Mouse (Mus musculus) left cerebral cortex, adult 8-10 months (tissue): ENCODE results near the gene Aip. TPM values are rescaled to one million over a fixed set of nuclear protein-coding genes. Genes with fewer than 3 reads are reported as not detected.
A peak's percentile ranks its signal among the peaks of the same experiment; 100 is the strongest.

Experiments
- DNase-seq, 2 experiments: peaks; one replicate each; pipeline ENCODE4 v3.0.0; 2022; ENCODE audit warnings: low spot score in 2 of 2
- total RNA-seq, 4 experiments: library from RNA; stranded (reverse); gene quantifications; 2 replicates each; pipeline ENCODE4 v1.2.4; 2022

The Aip gene
- 100 to 1,000 TPM; 120 to 143 (median 134) TPM for total RNA-seq

DNA sequence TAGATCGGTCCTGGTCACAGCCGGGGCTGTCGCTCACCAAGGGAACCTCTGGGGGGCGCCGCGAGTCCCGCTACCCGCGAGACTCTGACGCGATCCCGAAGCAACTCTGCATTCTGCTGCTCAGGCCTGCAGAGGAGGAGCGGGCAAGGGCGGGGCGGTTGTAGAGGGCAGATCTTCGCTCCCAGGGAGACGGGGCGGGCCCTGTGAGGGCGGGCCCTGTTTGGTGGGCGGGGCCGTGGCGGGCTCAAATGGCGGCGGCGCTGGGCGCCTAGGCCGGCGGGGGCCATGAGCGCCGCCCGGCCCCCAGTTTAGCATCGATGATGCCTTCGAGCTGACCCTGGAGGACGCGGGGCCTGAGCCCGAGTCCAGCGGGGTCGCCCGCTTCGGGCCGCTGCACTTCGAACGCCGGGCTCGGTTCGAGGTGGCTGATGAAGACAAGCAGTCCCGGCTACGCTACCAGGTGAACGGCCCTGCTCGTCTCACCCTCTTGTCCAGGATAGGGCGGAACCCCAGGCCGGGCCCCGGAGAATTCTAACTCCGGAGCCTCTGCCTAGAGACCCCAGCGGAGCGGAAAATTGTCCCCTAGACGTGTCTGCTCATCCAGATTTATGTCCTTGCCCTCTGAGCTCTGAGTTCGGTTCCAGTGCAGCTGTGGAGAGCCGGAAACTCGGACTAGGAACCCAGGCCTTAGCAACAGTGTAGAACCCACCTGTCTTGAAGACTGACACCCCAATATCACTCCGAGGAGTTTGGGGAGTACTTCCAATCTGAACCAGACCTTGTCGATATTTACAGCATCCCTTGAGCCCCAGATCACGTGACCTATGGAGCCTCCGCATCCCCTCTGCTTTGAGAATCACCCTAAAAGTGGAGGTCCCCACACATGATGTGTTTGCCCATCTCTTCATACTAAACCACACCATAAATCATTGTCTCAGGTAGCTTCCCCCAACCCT lies at the start of gene Aip:
TSS of gene Aip (minus strand) at position 118 of the 956 bp plus-strand sequence.
- DNase-seq: peak; percentile 83 to 98

DNA sequence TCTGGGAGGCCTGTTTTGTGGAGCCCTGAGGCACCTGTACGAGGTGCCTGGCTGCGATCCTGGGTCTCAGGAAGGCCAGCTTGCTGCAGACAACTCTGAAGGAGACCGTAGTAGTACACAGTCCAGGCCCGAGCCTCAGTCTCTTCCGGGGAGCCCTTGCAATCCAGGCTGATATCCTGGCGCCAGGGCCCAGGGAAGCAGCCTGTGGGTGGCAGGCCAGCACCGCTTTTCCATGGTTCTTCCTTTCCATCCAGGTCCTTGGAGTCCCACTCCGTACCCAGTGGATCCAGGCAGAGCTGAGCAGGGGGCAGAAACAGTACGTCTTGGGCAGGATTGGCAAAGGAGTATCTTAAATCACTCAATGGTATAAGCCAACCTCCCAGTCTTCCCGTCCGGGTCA lies 47.3 kb upstream of the Aip start:
- no peak for DNase-seq

DNA sequence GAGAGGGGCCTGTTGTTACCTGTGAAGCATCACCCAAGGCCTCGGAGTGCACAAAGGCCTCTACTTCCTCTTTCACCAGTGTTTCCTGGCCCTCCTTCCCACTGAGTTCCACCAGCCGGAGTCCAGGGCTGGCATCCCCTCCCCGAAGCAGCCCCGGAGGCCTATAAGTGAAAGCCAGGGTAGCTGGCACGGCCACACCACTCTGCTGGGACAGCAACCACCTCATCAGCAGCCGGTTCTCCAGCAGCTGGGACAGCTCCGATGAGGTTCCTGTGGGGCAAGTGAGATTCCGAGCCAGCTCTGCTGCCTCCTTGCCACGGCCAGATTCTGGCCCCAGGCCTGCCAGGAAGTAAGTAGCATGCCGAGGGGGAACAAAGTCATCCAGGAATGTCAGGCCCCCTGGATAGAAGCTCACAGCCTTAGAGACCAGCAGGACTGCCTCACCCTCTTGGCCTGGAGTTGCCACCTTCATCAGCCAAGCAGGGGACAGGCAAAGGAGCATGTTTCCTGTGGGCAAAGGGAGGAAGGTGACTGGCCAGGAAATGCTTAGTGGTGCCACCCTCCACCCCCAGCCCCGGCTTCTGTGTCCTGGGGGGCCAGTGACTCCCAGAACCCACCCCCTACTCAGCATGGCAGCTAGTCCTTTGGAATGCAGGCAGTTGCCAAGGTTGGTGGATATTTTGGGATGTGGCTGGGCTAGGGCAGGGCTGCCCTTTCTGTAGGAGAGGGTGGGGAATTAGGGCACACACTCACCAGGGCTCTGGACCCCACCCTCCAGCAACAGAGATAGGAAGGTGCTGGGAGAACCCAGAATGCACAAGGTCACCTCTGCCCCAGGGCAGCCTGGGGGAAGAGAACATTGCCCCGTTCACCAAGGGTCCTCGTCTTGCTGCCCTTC lies 46.0 kb upstream of the Aip start:
- no peak for DNase-seq

DNA sequence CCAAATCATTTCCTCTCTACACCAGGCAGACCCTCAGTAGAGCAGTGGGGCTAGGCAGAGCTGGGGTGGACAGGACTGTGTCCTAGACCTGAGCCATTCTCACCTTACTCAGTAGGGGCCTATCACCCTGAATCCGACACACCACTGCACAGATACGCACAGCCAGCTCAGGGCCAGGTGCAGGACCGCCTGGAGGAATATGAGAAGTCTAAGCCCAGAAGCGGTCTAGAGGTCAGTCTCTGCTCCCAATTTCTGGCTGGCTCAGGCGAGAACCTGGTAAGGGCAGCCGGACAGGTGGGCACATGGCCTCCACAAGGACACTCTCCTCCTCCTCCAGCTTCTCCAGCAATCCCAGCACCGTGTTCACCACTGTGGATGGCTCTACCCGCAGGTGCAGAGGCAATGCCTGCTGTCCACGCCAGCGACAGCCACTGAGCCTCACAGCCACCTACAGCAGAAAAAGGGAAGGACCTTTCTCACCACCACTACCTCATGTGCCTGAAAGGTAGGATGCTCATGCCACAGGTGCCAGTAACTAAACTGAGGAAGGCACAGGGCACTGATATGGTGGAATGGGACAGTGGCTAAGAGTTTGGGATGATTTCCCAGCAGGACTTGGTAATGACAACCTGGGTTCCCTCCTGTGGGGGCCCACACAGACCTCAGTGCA lies 45.2 kb upstream of the Aip start:
- no peak for DNase-seq

DNA sequence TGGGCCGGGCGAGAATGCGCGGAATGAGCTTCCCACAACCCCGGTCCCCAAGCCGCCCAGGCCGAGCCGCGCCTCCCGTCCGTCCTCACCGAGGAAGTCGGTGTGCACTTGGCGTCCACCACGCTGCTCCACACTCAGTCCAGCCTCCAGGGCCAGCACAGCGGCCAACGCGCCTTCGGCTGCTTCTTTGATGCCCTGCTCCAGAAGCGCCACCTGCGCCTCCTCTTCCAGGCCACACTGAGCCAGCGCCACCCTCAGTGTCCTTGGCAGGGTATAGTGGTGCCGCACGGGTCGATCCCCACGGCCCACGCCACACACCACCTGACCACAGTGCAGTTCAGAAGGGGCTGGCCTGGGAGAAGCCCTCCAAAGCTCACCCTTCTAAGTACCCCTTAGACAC lies 44.2 kb upstream of the Aip start:
- no peak for DNase-seq

DNA sequence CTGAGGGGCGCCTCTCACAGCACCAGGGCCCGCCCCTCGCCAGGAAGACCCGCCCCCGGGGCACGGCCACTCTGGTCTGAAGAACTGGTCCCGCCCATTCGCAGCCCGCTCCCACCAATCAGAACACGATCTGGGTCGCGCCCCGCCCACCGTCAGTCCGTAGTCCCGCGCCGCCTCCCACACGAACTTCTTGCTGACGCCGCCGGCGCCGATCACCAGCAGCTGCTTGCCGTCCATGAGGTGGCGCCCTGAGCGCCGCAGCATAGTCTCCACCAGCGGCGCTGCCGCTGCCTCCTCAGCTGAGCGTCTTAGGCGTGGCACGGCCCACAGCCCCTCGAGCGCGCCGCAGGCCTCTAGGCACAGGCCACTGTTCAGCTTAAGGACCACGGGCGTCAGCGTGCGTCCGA lies 43.7 kb upstream of the Aip start:
- DNase-seq: peak; percentile 97 to 99

DNA sequence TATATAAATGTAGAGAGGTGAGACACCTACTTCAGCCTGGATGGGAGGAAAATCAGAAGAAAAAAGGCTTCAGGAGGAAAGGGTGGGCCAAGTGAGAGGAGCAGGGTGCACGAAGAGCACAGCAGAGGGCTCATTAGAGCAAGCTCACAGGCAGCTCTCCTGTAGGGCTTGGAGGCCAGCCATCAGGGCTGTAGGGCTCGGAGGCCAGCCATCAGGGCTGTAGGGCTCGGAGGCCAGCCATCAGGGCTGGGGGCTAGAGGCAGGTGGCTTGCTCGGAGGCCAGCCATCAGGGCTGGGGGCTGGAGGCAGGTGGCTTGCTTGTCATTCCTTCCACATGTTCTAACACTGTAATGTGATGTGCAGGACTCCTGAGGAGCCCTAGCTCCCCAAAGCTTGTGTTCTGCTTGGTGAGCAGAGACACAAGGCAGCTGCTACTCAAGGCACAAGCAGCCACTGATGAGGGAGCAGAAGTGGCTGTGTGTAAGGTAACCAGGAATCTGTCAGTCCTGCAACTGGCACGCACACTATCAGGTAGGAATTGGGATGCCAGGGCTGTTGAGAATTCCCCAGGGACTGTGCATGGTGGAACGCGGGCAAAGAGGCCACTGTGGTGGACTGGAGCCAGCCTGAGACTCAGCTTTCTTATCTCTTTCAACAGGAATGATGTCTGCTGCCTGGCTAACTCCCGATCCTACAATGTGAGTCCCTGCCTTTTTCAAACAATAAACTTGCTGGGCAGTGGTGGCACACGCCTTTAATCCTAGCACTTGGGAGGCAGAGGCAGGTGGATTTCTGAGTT lies 41.2 kb upstream of the Aip start:
- DNase-seq: no peak

DNA sequence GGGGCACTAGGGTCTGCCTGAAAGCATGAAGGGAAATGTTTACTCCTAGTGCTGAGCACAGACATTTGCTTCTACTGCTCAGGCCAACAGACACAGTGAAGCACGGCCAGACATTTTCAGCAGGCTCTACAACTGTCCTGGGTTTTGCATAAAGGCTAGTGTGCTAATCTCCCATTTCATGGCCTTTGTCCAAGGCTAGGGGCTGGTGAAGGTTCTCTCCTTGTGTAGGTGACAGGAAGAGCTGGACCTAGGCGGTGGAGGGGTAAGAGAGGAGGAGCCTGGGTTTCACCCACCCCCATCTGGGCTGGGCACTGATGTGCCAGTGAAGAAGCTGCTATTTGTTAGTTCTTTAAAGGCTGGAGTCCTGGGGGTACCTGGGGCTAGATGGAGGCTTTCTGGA lies 39.1 kb upstream of the Aip start:
- no peak for DNase-seq

DNA sequence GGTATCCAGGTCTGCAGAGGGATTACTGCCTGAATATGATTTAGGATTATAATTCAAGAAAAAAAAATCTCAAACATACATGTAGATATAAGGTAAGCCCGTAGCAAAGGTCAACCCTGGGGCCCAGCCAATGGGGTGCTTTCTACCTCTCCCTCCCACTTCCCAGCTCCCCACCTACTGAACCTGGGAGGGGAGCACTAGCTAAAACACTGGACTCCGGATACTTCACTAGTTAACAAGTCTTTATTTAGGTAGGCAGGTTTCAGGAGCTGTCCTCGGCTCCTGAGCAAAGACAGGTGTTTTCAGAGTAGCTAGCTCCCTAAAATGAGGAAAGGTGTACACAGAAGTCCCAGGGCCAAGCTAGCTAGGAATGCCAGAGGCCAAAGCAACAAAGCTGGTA lies 38.4 kb upstream of the Aip start:
- DNase-seq: no peak

DNA sequence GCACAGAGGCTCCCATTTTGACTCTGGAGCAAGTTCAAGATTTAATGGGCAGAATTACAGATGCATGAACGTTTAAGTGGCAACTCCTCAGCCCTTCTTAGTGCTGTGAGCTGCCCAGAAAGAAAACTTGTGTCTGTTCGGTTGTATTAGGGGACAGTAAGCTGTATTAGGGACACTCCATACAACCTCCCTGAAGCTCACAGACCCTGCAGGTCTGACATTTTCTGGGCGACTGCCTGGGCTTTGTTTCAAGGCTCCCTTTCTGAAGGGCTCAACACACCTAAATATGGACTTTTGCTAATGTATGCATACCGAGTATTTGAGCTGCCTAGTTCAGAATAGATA lies 37.9 kb upstream of the Aip start:
- DNase-seq: no peak

DNA sequence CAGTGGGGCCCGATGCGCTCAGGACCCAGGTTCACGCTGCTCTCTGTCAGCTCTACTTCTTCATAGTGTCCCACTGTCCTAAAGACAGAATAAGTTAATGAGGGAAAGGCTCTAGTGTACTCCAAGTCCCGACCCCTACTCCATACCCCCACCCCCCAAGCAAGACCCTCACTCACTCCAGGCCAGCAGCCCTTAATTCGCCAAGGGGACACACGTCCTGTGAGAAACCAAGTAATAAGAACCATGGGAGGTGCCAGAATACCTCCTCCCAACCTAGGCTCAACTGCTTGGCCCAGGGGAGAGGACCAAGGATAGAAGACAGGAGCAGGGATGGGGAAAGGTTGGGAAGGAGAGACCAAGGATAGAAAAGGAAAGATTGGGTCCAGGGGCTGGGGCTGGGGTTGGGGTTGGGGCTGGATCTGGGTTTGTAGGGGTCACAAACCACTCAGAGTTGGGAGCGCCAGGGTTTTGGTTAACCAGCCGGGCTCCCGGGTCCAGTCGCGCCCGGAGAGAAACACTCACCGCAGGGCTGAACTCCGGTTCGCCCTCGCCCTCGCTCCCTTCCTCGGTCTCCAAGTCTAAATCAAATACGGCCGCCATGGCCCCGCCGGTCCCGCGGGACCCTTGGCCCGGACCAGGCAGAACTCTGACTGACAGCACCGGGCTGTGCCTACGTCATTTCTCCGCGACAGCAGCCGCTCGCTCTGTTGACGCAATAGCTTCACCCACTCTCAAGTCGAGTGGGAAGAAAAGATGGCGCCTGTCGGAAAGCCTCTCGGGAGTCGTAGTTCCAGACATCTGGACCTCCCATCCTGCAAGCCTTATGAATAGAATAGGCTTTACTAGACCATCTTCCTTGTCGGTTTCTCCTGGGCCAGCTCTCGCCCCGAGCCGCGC lies 37.2 kb upstream of the Aip start, which contains the start of gene Rps6kb2:
TSS of gene Rps6kb2 (minus strand) at position 709 of the 897 bp plus-strand sequence.
- DNase-seq: peak; percentile 96 to 97

DNA sequence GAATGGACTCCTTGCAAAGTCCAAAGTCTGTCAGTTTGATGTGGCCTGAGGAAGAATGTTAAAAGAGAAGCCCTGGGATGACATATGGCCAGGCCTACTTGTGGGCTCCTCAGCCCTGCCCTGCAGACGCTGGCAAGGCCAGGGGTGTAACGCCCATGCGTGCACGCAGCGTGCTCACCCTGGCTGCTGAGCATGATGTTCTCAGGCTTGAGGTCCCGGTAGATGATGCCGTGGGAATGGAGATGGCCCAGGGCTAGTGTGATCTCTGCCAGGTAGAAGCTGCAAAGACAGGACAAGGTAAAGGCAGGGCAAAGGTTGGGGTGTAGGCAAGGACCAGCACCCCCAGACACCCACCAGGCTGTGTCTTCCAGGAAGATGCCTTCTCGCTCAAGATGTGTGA lies 33.4 kb upstream of the Aip start:
- DNase-seq: no peak

DNA sequence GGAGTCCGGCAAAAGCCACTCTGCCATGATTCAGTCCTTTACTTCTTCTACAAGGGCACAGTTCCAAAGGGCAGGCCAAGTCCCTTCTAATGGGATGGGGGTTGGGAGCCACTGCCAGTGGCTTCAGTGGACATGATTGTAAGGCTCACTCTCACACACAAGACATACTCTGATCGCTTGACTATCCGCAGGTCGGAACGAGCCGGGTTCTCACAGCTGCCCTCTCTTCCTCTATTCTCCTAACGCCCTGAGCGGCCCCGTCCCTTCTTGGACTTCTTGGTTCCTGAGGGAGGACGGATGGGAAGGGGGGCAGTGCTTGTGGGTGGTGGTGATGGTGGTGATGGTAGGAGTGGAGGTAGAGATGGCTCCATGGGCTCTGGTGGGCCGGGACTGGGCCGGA lies 31.1 kb upstream of the Aip start:
- no peak for DNase-seq

DNA sequence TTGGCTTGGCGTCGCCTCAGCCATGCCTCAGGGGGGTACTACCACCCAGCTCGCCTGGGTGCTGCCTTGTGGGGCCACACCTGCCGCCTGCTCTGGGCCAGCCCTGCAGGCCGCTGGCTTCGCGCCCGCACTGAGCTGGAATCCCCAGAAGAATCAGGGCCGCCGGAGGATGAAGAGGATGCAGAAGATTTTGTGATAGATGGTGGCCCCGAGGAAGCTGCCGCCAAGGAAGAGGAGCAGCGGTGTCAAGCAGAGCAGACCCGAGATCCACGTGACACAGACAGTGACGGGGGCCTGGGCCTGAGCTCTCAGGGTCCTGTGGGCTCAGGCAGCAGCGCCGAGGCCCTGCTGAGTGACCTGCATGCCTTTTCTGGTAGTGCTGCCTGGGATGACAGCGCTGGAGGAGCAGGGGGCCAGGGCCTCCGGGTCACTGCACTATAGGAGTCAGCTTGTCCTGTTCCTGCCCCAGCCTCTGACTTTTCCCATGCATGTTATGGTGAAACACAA lies 30.5 kb upstream of the Aip start:
- DNase-seq: no peak

DNA sequence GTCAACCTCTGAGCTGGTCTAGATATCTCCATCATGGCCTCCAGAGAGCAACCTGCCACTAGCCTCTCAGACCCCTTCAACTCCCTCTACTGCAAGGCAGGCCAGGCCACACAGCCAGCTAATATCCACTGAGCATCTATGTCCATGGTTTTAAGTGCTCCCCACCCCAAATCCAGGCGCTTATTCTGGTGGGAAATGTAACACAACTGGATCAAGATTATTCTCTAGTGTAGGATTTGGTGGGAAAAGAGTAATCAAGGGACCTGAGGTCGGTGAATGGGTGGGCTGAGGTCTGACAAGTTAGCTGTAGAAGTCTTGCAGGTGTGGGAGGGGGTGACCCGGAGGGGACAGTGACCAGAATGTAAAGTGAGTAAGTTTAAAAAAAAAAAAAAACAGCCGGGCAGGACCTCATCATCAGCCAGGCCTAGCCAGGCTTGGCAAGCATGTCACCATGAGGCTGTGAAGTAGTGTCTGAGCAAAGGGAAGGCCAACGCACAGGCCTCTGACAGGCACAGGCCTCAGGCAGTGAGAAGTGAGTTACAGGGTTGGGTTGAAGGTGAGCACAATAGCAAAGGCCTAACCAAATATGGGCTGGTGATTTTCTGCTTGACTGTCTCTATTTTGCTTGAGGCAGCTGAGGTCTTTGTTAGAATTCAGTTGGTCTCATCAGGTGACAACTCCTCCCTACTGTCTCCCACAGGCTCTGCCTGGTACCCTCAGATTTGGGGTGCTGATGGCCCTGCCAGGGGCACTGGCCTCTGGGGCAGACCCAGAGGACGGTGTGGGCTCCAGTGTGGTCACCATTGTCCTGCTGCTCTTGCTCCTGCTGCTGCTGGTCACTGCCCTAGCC lies 29.8 kb upstream of the Aip start:
- no peak for DNase-seq

DNA sequence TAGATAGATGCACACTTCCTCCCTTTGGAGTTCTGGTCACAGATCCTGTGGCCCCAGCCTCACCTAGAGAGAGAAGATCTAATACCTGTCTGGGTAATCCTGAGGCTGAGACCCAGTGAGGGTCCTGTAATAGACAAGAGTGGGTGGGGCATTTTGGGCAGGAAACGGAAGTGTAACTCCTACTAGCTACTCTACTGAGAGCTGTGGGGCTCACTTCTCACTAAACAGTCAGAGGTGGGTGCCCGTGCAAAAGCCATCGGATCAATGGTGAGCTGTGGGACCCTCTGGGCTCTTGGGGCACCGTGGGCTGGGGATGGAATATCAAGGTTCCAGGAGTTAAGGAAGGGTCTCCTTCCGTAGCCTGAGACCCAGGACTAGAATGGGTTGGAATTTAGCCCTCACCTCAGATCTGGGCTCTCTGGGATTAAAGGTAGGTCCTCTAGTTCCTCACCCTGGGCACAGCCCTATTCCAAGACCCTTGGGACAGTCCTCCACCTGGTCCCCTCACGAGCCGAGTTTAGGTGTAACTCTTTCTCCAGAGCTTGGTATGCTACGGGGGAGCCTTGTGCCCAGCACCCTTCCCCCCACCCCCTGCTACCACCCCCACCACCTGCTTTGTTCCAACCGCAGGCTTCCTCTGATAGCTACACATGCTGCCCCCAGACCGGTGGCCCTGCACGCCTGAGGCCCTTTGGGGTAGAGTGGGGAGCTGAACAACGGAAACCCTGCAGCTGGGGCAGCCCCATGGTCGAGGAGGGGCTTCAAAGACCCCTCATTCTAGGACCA lies 29.0 kb upstream of the Aip start:
- no peak for DNase-seq

DNA sequence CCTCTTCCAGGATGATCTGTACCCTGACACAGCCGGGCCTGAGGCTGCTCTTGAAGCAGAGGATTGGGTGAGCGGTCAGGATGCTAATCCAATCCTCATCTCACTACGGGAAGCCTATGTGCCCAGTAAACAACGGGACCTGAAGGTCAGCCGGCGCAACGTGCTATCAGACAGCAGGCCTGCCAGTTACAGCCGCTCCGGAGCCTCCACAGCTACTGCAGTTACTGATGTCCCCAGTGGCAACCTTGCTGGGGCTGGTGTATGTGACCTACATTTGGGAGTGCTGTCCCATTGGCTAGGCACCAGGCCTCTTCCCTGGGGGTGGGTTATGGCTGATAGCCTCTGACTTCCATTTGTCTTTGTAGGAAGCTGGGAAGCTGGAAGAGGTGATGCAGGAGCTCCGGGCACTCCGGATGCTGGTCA lies 27.6 kb upstream of the Aip start, which contains the start of gene Ptprcap:
TSS of gene Ptprcap (plus strand) at position 373 of the 423 bp plus-strand sequence.
- no peak for DNase-seq
